Mouse (Mus musculus): ENCODE results near the gene Tab1. TPM values are rescaled to one million over a fixed set of nuclear protein-coding genes. Genes with fewer than 3 reads are reported as not detected.

The Tab1 gene
- polyA plus RNA-seq, 2 experiments: 34.6 to 43.1 TPM

DNA sequence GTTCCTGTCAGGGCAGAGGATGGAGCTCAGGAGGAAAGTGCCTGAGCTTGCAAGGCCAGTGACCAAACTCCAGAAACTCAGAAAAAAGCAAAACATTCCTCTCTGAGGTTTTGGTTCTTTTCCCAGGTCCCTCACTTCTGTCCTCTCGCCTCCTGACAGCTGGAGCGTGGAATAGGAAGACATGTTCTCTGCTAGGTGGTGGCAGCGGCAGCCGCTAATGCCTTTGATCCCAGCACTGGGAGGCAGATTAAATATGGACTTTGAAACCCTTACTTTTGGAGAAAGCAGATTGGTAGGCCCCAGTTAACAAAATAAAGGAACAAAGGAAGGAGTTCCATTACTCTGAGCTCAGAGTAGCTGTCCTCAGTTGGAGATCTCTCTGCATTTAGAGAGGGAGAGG, 75.5 kb downstream of the Tab1 start:
- no peak for TF ChIP-seq POLR2A (IDR thresholded peaks at IDR 0.05; ENCODE audit: borderline replicate concordance, extremely low read depth, insufficient read depth, insufficient read length)
- DNase-seq (ENCODE audit: low spot score): no peak
- H3K36me3 ChIP-seq (ENCODE audit: control insufficient read depth, insufficient read depth, low read length): peaks cover 22% of the 10 kb centered on the region
- no peaks in the 10 kb centered on the region for H3K4me1 ChIP-seq (ENCODE audit: control insufficient read depth, insufficient read depth, low read length)
- WGBS: 19% methylated on average over 4 of the region's 4 CpGs
- no peak overlapping the region; the same call in 1 of the 2 replicates for H3K27ac ChIP-seq (replicated peaks; ENCODE audit: low read depth, low read length)
- no peaks in the 10 kb centered on the region for H3K27me3 ChIP-seq (ENCODE audit: control insufficient read depth, insufficient read depth, low read length)
- no peak for ATAC-seq (ENCODE audit: low FRiP score, low read depth)
- no peaks in the 10 kb centered on the region for H3K9me3 ChIP-seq (ENCODE audit: control insufficient read depth, low read length)
- no peak overlapping the region for H3K9ac ChIP-seq (ENCODE audit: low read depth, low read length, severe bottlenecking)
- no peak overlapping the region for H3K4me3 ChIP-seq (replicated peaks; ENCODE audit: low read length)
- H3K4me2 ChIP-seq (replicated peaks; ENCODE audit: low read depth, low read length, severe bottlenecking): no peak overlapping the region

Other genes with a start within 250 kb of the Tab1 start
- 16.0 and 18.0 TPM in 2 replicates for gene Apobec3, start 241.5 kb upstream of the Tab1 start, polyA plus RNA-seq (2012; rRNA removed)
- gene Apobec3, start 241.5 kb upstream of the Tab1 start, polyA plus RNA-seq (2014; fragmentation: Nextera tagmentation; extraction: Ambion mirVana): 12.0 and 13.2 TPM in 2 replicates
- gene Cbx7, start 162.0 kb upstream of the Tab1 start, polyA plus RNA-seq (2012; rRNA removed): 8.5 and 9.3 TPM in 2 replicates
- 2.1 and 2.9 TPM in 2 replicates for gene Cbx7, start 162.0 kb upstream of the Tab1 start, polyA plus RNA-seq (2014; fragmentation: Nextera tagmentation; extraction: Ambion mirVana)
- 15.4 and 19.9 TPM in 2 replicates for gene Pdgfb, start 118.2 kb upstream of the Tab1 start, polyA plus RNA-seq (2012; rRNA removed)
- 4.2 and 5.0 TPM in 2 replicates for gene Pdgfb, start 118.2 kb upstream of the Tab1 start, polyA plus RNA-seq (2014; fragmentation: Nextera tagmentation; extraction: Ambion mirVana)
- 10.8 and 11.0 TPM in 2 replicates for gene Syngr1, start 41.8 kb upstream of the Tab1 start, polyA plus RNA-seq (2012; rRNA removed)
- 8.3 and 11.5 TPM in 2 replicates for gene Syngr1, start 41.8 kb upstream of the Tab1 start, polyA plus RNA-seq (2014; fragmentation: Nextera tagmentation; extraction: Ambion mirVana)
- gene Rpl3, start 41.3 kb upstream of the Tab1 start, polyA plus RNA-seq (2012; rRNA removed): 1,074 and 1,569 TPM in 2 replicates
- 1,384 and 1,387 TPM in 2 replicates for gene Rpl3, start 41.3 kb upstream of the Tab1 start, polyA plus RNA-seq (2014; fragmentation: Nextera tagmentation; extraction: Ambion mirVana)
- 18.1 and 23.9 TPM in 2 replicates for gene Mgat3, start 40.6 kb downstream of the Tab1 start, polyA plus RNA-seq (2012; rRNA removed)
- 6.7 and 8.0 TPM in 2 replicates for gene Mgat3, start 40.6 kb downstream of the Tab1 start, polyA plus RNA-seq (2014; fragmentation: Nextera tagmentation; extraction: Ambion mirVana)
- 13.3 and 14.0 TPM in 2 replicates for gene Mief1, start 100.9 kb downstream of the Tab1 start, polyA plus RNA-seq (2012; rRNA removed)
- gene Mief1, start 100.9 kb downstream of the Tab1 start, polyA plus RNA-seq (2014; fragmentation: Nextera tagmentation; extraction: Ambion mirVana): 29.9 and 32.7 TPM in 2 replicates
- gene AC140267.1, start 102.7 kb downstream of the Tab1 start, polyA plus RNA-seq (2012; rRNA removed): not detected in 2 replicates
- gene AC140267.1, start 102.7 kb downstream of the Tab1 start, polyA plus RNA-seq (2014; fragmentation: Nextera tagmentation; extraction: Ambion mirVana): not detected in 2 replicates
- gene Atf4, start 122.1 kb downstream of the Tab1 start, polyA plus RNA-seq (2012; rRNA removed): 319 and 398 TPM in 2 replicates
- 124 and 141 TPM in 2 replicates for gene Atf4, start 122.1 kb downstream of the Tab1 start, polyA plus RNA-seq (2014; fragmentation: Nextera tagmentation; extraction: Ambion mirVana)
- gene Rps19bp1, start 131.2 kb downstream of the Tab1 start, polyA plus RNA-seq (2012; rRNA removed): 38.4 and 44.2 TPM in 2 replicates
- 61.1 and 66.0 TPM in 2 replicates for gene Rps19bp1, start 131.2 kb downstream of the Tab1 start, polyA plus RNA-seq (2014; fragmentation: Nextera tagmentation; extraction: Ambion mirVana)
- gene Cacna1i, start 154.1 kb downstream of the Tab1 start, polyA plus RNA-seq (2012; rRNA removed): 0.12 and 0.34 TPM in 2 replicates
- gene Cacna1i, start 154.1 kb downstream of the Tab1 start, polyA plus RNA-seq (2014; fragmentation: Nextera tagmentation; extraction: Ambion mirVana): 0.03 TPM in 1 of 2 replicates, not detected in the other

Measured in limb, embryonic 14.5 days (tissue).